Mouse (Mus musculus) ovary, postnatal 10 days (tissue): ENCODE results near the gene Cd2bp2.

Source experiments
- DNase-seq: peaks from one replicate; pipeline ENCODE4 v3.0.0; 2022; ENCODE audit warnings: low spot score

Gene Cd2bp2

DNA sequence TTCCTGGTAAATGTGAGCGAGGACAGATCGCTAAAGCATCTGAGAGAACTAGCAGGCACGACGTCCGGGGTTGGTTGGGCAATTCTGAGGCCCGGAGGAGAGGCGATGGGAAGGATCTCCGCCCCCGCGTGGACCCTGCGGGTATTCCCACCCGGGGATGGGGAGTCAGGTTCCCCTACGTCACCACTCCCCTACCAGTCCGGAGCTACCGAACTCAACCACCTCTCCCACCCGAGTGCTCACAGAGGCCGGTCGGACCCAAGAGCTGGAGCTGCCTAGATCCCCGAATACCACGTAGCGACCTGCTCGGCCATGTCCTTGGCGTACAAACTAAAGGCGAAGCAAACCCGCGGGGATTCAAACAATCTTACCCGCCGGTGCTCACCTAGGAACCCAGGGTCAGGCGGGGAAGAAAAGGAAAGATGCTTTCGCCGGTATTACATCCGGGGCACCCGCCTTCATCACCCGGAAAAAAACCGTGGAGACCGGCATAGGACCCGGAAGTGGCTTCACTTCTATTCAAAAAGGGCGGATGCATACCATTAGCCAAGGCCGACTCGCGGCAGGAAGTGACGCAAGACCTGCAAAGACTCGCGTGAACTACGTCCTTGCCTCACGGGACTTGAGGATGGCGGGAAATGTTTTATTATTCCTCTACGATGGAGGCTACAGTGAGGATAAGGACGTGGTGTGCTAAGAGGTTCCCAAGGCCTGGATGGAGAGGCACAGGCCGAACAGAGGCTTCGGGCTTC is at the start of gene Cd2bp2:
Gene Cd2bp2, minus strand, starts transcription at position 507 of the 752 bp plus-strand sequence.
- peak; percentile 76 for DNase-seq

DNA sequence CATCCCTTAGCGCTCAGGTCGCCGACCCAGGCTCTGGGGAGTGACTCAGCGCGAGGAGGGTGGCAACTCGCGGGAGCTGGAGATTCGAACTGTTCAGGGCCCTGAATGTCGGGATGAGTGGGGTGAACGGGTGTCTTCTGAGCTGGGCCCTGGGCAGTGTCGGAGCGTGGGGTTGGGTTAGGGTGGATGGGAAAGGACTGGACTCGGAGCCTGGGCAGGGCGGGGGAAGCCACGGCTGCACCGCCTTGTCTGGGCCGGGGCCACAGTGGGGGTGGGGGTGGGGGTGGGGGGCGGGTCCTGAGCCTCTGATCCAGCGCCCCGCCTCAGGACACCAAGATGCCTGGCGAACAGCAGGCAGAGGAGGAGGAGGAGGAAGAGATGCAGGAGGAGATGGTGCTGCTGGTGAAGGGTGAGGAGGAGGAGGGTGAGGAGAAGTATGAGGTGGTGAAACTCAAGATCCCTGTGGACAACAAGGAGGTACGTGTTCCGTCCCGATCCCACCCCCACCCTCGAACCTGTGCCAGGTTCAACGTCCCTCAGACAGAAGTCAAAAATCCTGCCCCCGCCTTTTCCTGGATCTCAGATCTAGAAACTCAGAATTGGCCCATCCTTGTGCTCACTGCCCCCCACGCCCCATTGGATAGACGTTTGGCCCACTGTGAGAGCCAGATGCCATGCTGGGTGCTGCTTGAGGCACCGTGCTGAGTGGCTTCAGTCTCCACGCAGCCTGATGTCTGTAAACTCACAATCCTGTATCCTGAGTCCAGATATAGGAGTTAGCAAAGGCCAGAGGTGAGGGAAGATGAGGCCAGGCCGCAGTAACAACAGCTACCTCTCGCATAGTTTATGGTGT is 49.0 kb upstream of the Cd2bp2 start:
- DNase-seq, result no peak

- peak; percentile 84 for DNase-seq
Observed at GRCm38 (mm10) chr7:127243870-127244657, 48.2 kb upstream of the Cd2bp2 start, which contains the start of gene Zfp771. Zfp771 (plus strand) TSS chr7:127244274.

DNA sequence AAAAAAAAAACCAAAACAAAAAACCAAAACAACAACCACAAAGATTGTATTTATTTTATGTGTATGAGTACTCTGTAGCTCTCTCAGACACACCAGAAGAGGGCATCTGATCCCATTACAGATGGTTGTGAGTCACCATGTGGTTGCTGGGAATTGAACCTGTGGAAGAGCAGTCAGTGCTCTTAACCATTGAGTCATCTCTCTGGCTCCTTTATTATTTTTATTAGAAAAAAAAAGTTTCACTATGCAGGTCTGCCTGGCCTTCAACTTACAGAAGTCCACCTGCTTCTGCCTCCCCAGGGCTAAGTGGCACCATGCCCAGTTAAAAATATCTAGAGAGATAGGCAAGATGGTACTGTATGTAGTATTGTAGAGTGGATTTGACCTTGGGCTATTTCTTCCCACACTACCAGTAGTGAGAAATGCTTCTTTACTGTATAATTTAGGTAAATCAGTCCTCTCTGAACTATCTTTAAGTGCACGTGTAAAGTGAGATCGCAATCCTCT is 47.6 kb upstream of the Cd2bp2 start:
- DNase-seq, result no peak

GRCm38 (mm10) chr7:127234777-127235176 is 38.9 kb upstream of the Cd2bp2 start:
- DNase-seq, result no peak

GRCm38 (mm10) chr7:127233765-127234164 is 37.9 kb upstream of the Cd2bp2 start:
- DNase-seq, result no peak

GRCm38 (mm10) chr7:127233368-127233749 is 37.5 kb upstream of the Cd2bp2 start:
- DNase-seq, result no peak

- DNase-seq, result peak; percentile 85
Observed at GRCm38 (mm10) chr7:127232622-127233367, 36.9 kb upstream of the Cd2bp2 start, which contains the start of the genes Zfp553 and Sept1. Zfp553 (plus strand) TSS chr7:127233061. Sept1 (minus strand) TSS chr7:127233130.

- DNase-seq, result no peak
Observed at GRCm38 (mm10) chr7:127231826-127232621, 36.2 kb upstream of the Cd2bp2 start.

- no peak for DNase-seq
Observed at GRCm38 (mm10) chr7:127231376-127231775, 35.5 kb upstream of the Cd2bp2 start.

DNA sequence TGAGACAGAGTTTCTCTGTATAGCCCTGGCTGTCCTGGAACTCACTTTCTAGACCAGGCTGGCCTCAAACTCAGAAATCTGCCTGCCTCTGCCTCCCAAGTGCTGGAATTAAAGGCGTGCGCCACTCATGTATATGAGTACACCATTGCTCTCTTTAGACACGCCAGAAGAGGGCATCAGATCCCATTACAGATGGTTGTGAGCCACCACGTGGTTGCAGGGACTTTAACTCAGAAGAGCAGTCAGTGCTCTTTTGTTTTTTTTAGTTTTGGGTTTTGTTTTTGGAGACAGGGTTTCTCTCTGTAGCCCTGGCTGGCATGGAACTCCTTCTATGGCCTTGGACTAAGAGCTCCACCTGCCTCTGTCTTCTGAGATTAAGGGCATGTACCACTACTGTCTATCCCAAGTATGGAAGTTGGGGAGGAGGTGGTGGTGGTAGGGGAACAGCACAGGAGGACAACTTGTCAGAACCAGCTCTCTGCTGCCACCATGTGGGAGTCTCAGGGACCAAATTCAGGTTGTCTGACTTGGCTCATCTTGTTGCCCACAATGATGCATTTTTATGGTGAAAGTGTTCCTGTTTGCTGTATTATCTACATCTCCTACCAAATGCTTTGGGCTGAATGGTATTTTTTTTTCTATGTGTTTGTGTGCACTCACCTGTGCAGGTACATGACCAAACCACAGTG is 32.9 kb upstream of the Cd2bp2 start:
- peak; percentile 45 for DNase-seq

- no peak for DNase-seq
Observed at GRCm38 (mm10) chr7:127225147-127225995, 29.5 kb upstream of the Cd2bp2 start.

GRCm38 (mm10) chr7:127224616-127225015 is 28.8 kb upstream of the Cd2bp2 start:
- DNase-seq, result no peak

DNA sequence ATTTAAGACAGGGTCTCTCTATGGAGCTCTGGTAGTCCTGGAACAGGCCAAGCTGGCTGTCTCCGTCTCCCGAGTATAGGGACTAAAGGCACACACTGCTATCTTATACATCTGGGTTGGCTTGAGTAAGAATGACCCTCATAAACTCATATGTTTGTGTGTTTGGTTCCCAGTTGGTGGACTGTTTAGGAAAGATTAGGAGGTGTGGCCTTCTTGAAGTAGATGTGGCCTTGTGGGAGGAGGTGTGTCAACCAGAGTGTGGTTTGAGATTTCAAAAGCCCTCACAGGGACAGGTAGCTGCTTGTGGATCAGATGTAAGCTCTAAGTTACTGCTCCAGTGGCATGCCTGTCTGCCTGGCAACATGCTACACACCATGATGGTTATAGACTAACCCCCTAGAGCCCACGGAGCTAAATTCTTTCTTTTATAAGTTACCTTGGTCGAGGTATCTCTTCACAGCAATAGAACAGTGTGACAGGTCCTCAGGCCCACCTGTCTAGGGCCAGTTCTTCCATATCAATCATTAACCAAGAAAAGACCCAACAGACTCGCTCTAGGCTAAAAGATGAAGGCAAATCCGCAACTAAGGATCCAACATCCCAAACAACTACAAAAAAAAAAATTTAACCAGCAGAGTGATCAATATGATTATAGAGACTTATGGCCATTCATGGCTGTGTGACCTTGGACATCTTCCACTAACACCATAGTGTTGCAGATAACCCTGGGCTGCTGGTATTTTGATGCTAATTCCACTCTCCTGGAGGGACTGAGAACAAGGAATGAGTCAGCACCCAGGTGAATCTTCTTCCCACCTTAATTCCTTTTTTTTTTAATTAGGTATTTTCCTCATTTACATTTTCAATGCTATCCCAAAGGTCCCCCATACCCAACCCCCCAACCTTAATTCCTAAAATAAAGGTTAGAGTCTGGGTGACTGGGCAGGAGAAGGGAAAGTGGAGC is 27.9 kb upstream of the Cd2bp2 start:
- DNase-seq, result no peak

DNA sequence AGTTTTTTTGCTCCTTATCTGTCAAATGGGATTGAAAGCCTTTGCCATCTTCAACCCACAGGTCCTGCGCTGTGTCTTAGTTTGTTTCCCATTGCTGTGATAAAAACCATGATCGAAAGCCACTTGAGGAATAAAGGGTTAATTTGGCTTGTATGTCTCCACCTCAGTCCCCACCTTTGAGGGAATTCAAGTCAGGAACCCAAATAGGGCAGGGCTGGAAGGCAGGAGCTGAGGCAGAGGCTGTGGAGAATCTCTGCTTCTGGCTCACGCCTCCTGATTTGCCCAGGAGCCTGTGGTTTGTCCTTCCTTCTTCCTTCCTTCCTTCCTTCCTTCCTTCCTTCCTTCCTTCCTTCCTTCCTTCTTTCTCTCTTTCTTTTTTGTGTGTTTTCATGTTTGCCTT is 27.3 kb upstream of the Cd2bp2 start:
- DNase-seq, result no peak

GRCm38 (mm10) chr7:127220440-127220839 is 24.6 kb upstream of the Cd2bp2 start:
- DNase-seq, result no peak

- DNase-seq, result no peak
Observed at GRCm38 (mm10) chr7:127218670-127219069, 22.8 kb upstream of the Cd2bp2 start.
